Mouse (Mus musculus) heart, embryonic 15.5 days (tissue): Measurements from ENCODE around the gene Msrb3. TPM values are rescaled to one million over a fixed set of nuclear protein-coding genes. Genes with fewer than 3 reads are reported as not detected.

ENCODE experiments used
- ATAC-seq: fragments of 200-750 bp; cut with Nextera tagmentation; replicated peaks from 2 replicates; pipeline ENCODE4 v1.8.0; 2017; ENCODE audit warnings: low read depth, moderate TSS enrichment; ENCODE audit not compliant: insufficient number of reproducible peaks, insufficient read depth, low FRiP score
- H3K27ac ChIP-seq: fragments of 300-500 bp; sonication (generic); 2 replicates; pipeline ENCODE4 v1.5.1; 2015; ENCODE audit warnings: mild to moderate bottlenecking, inconsistent platforms
- H3K27me3 ChIP-seq: fragments of 300-500 bp; sonication (generic); 2 replicates; pipeline ENCODE4 v1.6.1; 2015; ENCODE audit warnings: inconsistent platforms
- H3K36me3 ChIP-seq: fragments of 300-500 bp; sonication (generic); 2 replicates; pipeline ENCODE4 v1.6.1; 2015; ENCODE audit warnings: mild to moderate bottlenecking, inconsistent platforms
- H3K4me1 ChIP-seq: fragments of 300-500 bp; sonication (generic); replicated peaks from 2 replicates; pipeline ENCODE4 v1.6.1; 2015; ENCODE audit warnings: inconsistent platforms
- H3K4me2 ChIP-seq: fragments of 300-500 bp; sonication (generic); 2 replicates; pipeline ENCODE4 v1.6.1; 2015; ENCODE audit warnings: inconsistent platforms, mild to moderate bottlenecking, moderate library complexity
- H3K4me3 ChIP-seq: fragments of 300-500 bp; sonication (generic); 2 replicates; pipeline ENCODE4 v1.5.1; 2015; ENCODE audit warnings: mild to moderate bottlenecking, inconsistent platforms
- H3K9ac ChIP-seq: fragments of 300-500 bp; sonication (generic); 2 replicates; pipeline ENCODE4 v1.6.1; 2015; ENCODE audit warnings: mild to moderate bottlenecking, inconsistent platforms
- H3K9me3 ChIP-seq: fragments of 300-500 bp; sonication (generic); replicated peaks from 2 replicates; pipeline ENCODE4 v1.6.1; 2016; ENCODE audit warnings: inconsistent platforms
- WGBS: fragments of 180-500 bp; shearing (Covaris S2); methylation state at CpG from one replicate; pipeline ENCODE4 v1.1.7; 2015; ENCODE audit warnings: mixed read lengths; 5-methylcytosine and 5-hydroxymethylcytosine counted together
- polyA plus RNA-seq: library from polyadenylated mRNA; unstranded; fragments of >200 nt; fragmentation: Nextera tagmentation; extraction: Ambion mirVana; gene quantifications from 2 replicates; pipeline ENCODE4 v1.2.1, GENCODE M21; 2015

Gene Msrb3
- polyA plus RNA-seq: 35.4 and 35.5 TPM in 2 replicates

DNA sequence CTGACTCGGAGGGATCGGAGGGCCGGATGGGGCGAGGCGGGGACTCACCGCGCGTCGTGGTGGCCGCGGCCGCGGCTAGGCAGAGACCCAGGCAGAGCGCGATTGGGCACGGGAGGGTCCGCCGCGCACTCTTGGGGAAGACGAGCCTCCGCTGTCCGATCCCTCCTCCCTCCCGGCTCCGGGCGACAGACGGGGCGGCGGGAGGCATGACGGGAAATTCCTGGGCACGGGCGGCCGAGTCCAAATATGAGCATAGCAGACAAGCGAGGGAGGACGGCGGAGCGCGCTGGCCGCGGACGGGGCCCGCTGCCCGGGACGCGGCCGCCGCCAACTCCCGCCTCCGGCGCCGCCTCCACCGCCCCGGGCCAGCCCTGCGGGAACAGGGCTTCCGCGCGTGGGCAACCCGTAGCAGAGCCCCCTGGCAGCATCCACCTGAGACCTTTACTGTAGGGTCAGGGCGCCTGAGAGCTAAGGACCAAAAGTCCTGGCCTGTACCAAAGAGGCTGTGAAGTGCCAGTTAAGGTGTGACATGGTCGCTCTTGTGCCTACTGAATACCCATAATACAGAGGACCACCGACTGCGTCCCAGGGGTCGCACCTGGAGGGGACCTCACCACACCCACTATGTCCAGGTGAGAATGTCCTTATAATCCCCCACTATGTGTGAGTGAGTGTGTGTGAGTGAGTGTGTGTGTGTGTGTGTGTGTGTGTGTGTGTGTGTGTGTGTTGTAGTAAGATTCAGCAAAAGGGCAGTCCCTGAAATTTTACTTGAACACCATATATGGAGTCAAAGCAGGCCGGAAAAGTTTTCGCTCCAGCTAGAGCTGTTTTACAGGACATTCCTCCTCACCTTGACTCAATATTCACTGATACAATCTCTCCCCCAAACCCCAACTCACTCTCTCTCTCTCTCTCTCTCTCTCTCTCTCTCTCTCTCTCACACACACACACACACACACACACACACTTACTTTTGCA is at the start of gene Msrb3:
Msrb3 (minus strand) TSS at position 317 of the 978 bp plus-strand sequence.
- Histone ChIP-seq H3K9me3 (no peaks in the 10 kb centered on the region), H3K36me3 (peaks cover 4% of the 10 kb centered on the region; the same call in 1 of the 2 replicates), H3K27ac (peak within 1 kb of the TSS; percentile 96), H3K27me3 (no peaks in the 10 kb centered on the region), H3K4me1 (peaks cover 57% of the 10 kb centered on the region), H3K4me3 (peak within 1 kb of the TSS; percentile 89), H3K4me2 (peak within 1 kb of the TSS; percentile 72), H3K9ac (peak within 1 kb of the TSS; percentile 78)
- 1% methylated on average over 55 of the region's 64 CpGs for WGBS
- ATAC-seq: peak; percentile 87

DNA sequence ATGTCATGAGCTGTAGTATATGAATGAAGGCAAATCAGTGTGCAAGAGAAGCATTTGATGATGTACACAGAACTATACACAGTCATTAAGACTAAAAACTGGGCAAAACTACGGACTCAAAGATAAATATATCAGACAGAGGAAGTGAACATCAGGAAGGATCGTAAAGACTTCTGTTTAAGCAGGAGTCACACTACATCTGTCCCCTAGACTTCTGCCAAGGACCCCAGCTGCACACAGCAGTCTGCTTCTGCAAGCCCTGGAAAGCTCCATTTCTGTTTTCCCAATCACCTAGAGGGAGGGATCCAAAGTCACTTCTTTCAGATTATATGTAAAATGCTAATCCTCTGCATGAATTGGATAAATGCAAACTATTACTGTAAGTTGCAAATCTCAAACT is 49.6 kb upstream of the Msrb3 start:
- 61% methylated on average over 2 of the region's 2 CpGs for WGBS
- Histone ChIP-seq H3K27ac (no peak overlapping the region), H3K36me3 (no peaks in the 10 kb centered on the region), H3K9ac (no peak overlapping the region), H3K4me2 (no peak overlapping the region), H3K4me1 (peaks cover 10% of the 10 kb centered on the region), H3K4me3 (no peak overlapping the region), H3K27me3 (no peaks in the 10 kb centered on the region), H3K9me3 (no peaks in the 10 kb centered on the region)
- no peak for ATAC-seq

DNA sequence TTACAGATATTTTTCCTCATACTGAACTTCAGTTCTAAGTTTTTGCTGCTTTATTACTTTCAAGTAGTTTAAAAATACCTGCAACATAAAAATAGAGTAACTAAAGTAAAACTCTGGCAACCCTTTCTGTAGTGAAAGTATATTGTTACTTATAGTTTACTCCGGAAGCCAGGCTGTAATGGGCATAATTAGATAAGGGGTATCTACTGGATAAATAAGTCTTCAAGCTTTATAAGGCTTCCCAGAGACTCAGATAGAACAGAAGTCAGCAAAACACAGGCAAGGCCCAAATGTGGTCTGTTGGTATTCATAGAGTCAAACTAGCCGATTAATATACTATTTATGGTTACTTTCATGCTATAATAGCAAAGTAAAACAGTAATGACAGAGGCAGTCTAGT is 48.9 kb upstream of the Msrb3 start:
- Histone ChIP-seq H3K27me3 (no peaks in the 10 kb centered on the region), H3K36me3 (no peaks in the 10 kb centered on the region), H3K4me3 (no peak overlapping the region), H3K27ac (no peak overlapping the region), H3K9ac (no peak overlapping the region), H3K4me2 (no peak overlapping the region), H3K4me1 (peaks cover 5% of the 10 kb centered on the region), H3K9me3 (no peaks in the 10 kb centered on the region)
- 59% methylated on average over 2 of the region's 2 CpGs for WGBS
- no peak for ATAC-seq

DNA sequence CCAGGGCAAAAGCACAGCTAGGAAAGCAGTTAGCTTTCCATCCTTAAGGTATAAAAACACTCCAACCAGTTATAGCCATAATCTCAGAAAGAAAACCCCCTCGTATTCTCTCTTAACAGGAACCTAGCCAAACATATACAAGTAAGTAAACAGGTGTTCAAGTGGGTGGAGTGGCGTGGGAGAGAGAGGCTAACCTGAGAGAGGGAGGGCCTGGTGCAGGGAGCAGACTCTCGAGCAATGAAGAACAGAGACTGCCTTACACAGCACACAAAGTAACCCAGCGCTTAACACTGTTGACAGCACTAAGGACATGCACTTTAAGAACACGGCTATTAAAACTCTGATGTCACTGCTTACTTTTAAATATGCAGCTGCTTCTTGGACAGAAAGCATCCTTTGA is 47.9 kb upstream of the Msrb3 start:
- H3K4me3 ChIP-seq: no peak overlapping the region
- no peak overlapping the region for H3K9ac ChIP-seq
- ATAC-seq: no peak
- no peaks in the 10 kb centered on the region for H3K27me3 ChIP-seq
- WGBS: 48% methylated on average over 5 of the region's 5 CpGs
- no peak overlapping the region for H3K4me2 ChIP-seq
- peaks cover 5% of the 10 kb centered on the region for H3K4me1 ChIP-seq
- no peak overlapping the region for H3K27ac ChIP-seq
- no peaks in the 10 kb centered on the region for H3K9me3 ChIP-seq
- no peaks in the 10 kb centered on the region for H3K36me3 ChIP-seq

DNA sequence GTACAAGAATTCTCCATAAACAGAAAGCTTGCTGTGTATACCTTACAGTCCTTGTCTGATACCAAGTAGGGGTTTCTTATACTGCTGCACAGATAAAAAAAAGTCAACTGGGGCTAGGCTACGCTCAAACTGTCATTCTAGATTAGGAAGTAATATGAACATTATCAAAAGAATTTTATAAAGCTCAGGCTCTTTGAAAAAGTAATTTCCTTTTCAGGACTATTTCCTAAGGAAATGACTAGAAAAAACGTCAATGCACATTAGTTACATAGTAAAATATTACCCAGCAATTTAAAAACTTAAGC is 40.0 kb upstream of the Msrb3 start:
- WGBS: 72% methylated on average over 2 of the region's 2 CpGs
- Histone ChIP-seq H3K4me2 (no peak overlapping the region), H3K27me3 (no peaks in the 10 kb centered on the region), H3K4me1 (0 out of 2 replicates have a peak, but pooled peaks cover 5% of the 10 kb centered on the region), H3K9ac (no peak overlapping the region), H3K36me3 (no peaks in the 10 kb centered on the region), H3K4me3 (no peak overlapping the region), H3K9me3 (no peaks in the 10 kb centered on the region), H3K27ac (no peak overlapping the region)
- no peak for ATAC-seq

DNA sequence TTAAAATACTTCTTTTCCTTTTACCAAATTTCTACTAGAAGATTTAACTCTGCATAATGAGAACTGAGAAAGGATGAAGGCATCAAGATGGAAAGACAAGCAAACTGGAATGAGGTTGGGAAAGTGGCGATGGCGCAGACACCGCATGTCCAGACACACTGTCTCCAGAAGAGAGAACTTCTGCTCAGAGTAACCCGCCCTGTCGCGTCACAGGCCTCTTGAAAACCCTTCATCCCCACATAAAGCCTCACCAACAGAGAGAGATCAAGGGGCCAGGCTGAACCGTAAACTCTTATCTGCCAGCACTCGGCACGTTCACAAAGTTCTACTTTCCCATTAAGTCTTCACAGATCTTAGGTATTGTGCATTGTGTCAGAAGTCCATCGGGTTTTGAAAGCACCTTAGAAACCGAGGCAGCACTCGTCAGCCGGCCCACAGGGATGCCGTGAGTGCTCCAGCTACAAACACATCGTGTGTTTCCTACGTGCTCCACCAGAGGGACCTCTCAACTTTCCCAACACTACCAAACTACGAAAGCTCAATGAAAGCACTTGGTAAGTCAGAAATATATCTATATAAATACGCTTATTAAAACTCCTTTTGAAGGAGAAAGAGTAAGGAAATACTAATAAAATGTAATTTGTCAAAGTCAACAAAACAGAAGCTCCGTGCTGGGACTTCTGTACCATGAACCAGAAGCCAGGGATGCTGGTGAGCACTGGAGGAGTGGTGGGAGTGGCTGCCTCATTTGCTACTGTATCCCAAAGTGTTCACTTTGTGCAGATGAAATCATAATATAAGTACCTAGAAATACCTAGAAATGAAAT is 39.4 kb upstream of the Msrb3 start:
- no peaks in the 10 kb centered on the region for H3K9me3 ChIP-seq
- H3K36me3 ChIP-seq: no peaks in the 10 kb centered on the region
- ATAC-seq: peak; percentile 39; the same call in 1 of the 2 replicates
- no peak overlapping the region for H3K4me3 ChIP-seq
- peak overlapping the region; percentile 22 for H3K4me2 ChIP-seq
- no peaks in the 10 kb centered on the region for H3K27me3 ChIP-seq
- H3K4me1 ChIP-seq: 0 out of 2 replicates have a peak, but pooled peaks cover 5% of the 10 kb centered on the region
- WGBS: 34% methylated on average over 19 of the region's 19 CpGs
- no peak overlapping the region for H3K27ac ChIP-seq
- no peak overlapping the region for H3K9ac ChIP-seq

DNA sequence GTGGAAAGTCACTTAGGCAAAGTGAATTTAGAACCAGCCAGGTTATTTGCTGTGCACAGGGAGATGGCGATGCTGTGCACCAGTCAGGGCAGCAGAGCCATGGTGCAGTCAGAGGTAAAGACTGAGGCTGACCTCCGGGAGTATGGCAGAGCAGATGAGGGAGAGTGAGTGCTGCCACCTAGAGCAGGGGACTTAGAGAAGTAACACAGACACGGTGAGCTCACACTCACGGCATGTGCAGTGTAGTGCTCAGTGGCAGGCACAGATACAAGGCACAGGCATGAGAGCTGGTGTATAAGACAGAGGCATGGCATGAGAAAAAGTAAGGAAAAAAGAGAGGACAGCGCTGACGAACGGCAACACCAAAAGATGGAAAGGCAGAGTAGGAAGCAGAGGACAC is 30.6 kb upstream of the Msrb3 start:
- Histone ChIP-seq H3K27me3 (no peaks in the 10 kb centered on the region), H3K4me1 (no peaks in the 10 kb centered on the region), H3K4me2 (no peak overlapping the region), H3K4me3 (no peak overlapping the region), H3K27ac (no peak overlapping the region), H3K36me3 (peaks cover 26% of the 10 kb centered on the region), H3K9ac (no peak overlapping the region), H3K9me3 (no peaks in the 10 kb centered on the region)
- no peak for ATAC-seq
- whole genome bisulfite sequencing: 75% methylated on average over 7 of the region's 7 CpGs

DNA sequence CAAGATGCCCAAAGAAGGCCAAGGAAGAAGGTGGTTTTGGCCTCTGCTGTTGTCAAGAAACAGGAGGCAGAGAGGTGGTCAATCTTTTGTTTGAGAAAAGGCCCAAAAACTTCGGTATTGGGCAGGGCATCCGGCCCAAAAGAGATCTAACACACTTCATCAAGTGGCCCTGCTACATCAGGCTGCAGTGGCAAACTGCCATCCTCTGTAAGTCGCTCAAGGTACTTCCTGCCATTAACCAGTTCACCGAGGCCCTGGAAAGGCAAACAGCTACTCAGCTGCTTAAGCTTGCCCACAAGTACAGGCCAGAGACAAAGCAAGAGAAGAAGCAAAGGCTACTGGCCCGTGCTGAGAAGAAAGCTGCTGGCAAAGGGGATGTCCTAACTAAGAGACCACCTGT is 29.3 kb upstream of the Msrb3 start:
- no peaks in the 10 kb centered on the region for H3K9me3 ChIP-seq
- no peaks in the 10 kb centered on the region for H3K27me3 ChIP-seq
- no peak for ATAC-seq
- 63% methylated on average over 5 of the region's 5 CpGs for WGBS
- no peak overlapping the region for H3K9ac ChIP-seq
- no peaks in the 10 kb centered on the region for H3K4me1 ChIP-seq
- H3K27ac ChIP-seq: no peak overlapping the region
- no peak overlapping the region for H3K4me3 ChIP-seq
- peaks cover 26% of the 10 kb centered on the region for H3K36me3 ChIP-seq
- H3K4me2 ChIP-seq: no peak overlapping the region

DNA sequence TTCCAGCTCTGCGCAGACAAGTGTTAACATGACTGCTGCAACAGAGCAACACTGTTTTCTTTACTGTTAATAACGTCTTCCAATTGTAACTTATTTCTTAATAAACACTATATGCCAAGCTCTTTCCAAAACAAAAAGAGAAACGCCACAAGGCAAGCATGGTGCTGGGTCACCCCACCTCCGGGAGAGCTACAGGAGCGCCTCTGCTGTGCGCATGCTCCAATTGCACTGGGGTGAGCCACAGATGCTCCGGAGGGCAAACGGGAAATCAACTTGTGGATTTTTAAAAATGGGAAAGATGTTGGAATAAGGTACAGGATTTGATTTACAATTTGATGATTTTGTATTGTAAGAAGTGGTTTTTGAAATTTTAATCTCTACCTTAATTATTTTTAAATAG is 27.3 kb upstream of the Msrb3 start:
- H3K9me3 ChIP-seq: no peaks in the 10 kb centered on the region
- no peak overlapping the region for H3K27ac ChIP-seq
- H3K36me3 ChIP-seq: peaks cover 23% of the 10 kb centered on the region
- H3K4me1 ChIP-seq: no peaks in the 10 kb centered on the region
- no peak overlapping the region for H3K9ac ChIP-seq
- H3K4me3 ChIP-seq: no peak overlapping the region
- no peak overlapping the region for H3K4me2 ChIP-seq
- 91% methylated on average over 8 of the region's 8 CpGs for WGBS
- ATAC-seq: no peak
- H3K27me3 ChIP-seq: no peaks in the 10 kb centered on the region

DNA sequence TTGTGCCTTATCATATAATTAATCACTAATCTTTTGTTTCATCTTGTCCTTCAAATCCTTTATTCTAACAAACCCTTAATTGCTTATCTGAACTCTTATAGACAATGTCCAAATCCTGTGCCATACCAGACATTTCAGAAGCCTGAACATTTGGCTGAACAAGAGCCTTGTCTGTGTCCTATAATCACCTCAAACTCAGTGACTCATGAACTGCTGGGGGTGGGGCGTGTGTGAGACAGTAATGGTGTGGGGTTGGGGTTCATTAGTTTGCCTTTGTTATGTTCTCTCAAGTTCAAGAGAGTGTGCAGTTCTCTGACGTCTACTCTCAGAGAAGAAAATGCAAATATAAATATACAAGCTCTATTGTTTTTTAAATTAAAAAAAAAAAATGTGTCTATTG is 22.6 kb upstream of the Msrb3 start:
- Histone ChIP-seq H3K36me3 (peaks cover 17% of the 10 kb centered on the region), H3K4me1 (peaks cover 4% of the 10 kb centered on the region; the same call in 1 of the 2 replicates), H3K9me3 (no peaks in the 10 kb centered on the region), H3K4me3 (no peak overlapping the region), H3K27me3 (no peaks in the 10 kb centered on the region), H3K4me2 (no peak overlapping the region), H3K9ac (no peak overlapping the region), H3K27ac (no peak overlapping the region)
- 66% methylated on average over 2 of the region's 2 CpGs for WGBS
- ATAC-seq: no peak

DNA sequence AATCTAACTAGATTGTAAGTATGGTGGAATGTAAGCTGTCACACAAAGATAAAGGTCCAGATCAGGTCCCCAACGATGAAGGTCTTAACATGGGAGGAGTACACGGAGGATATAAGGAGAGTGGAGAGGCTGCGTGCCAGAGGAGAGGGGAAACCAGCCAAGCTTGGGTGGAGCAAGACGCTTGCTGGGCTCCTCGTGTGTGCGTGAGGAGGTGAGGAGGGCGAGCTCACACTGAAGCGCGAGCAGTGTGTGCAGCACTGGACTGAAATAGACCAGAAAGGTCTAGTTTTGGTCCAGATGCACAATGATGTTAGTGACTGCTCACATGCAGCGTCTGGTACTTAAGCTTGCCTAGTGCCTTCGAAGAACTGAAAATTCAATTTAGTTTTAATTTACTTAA is 21.7 kb upstream of the Msrb3 start:
- ATAC-seq: no peak
- Histone ChIP-seq H3K9me3 (no peaks in the 10 kb centered on the region), H3K4me3 (no peak overlapping the region), H3K4me1 (peaks cover 4% of the 10 kb centered on the region; the same call in 1 of the 2 replicates), H3K36me3 (peaks cover 11% of the 10 kb centered on the region), H3K4me2 (no peak overlapping the region), H3K9ac (no peak overlapping the region), H3K27me3 (no peaks in the 10 kb centered on the region), H3K27ac (no peak overlapping the region)
- WGBS: 61% methylated on average over 11 of the region's 11 CpGs
